Mouse (Mus musculus) forebrain, embryonic 13.5 days (tissue): ENCODE measurements at regions not wholly inside any gene's neighbourhood (a gene's known extent, or its start where the extent isn't known, plus 50 kb on each side); places are given as distances from the start of the nearest gene placed in this dataset. TPM values are rescaled to one million over a fixed set of nuclear protein-coding genes. Genes with fewer than 3 reads are reported as not detected.

Source experiments
- microRNA-seq: library from miRNA; unstranded; fragments of <30 nt; microRNA quantifications from one replicate; pipeline ENCODE4, GENCODE M21; 2016

Small RNA genes in the stretch of these regions (microRNA-seq; reads per million reads assigned to microRNA genes)
- gene Gm27878: not detected
